Mouse (Mus musculus) limb, embryonic 12.5 days (tissue): ENCODE results near the gene Ephx3. TPM values are rescaled to one million over a fixed set of nuclear protein-coding genes. Genes with fewer than 3 reads are reported as not detected.
A peak's percentile ranks its signal among the peaks of the same experiment; 100 is the strongest.

Experiments used
- ATAC-seq: fragments of 200-750 bp; cut with Nextera tagmentation; 2 replicates; pipeline ENCODE4 v1.8.0; 2017; ENCODE audit warnings: low read depth, moderate TSS enrichment; ENCODE audit not compliant: insufficient number of reproducible peaks, insufficient read depth, low FRiP score, low TSS enrichment
- H3K27ac ChIP-seq: fragments of 300-500 bp; sonication (generic); 2 replicates; pipeline ENCODE4 v1.5.1; 2016; ENCODE audit warnings: mild to moderate bottlenecking, moderate library complexity
- H3K27me3 ChIP-seq: fragments of 300-500 bp; sonication (generic); 2 replicates; pipeline ENCODE4 v1.6.1; 2016; ENCODE audit warnings: mild to moderate bottlenecking, moderate library complexity
- H3K36me3 ChIP-seq: fragments of 300-500 bp; sonication (generic); 2 replicates; pipeline ENCODE4 v1.6.1; 2016; ENCODE audit warnings: mild to moderate bottlenecking, moderate library complexity
- H3K4me1 ChIP-seq: fragments of 300-500 bp; sonication (generic); replicated peaks from 2 replicates; pipeline ENCODE4 v1.6.1; 2016
- H3K4me2 ChIP-seq: fragments of 300-500 bp; sonication (generic); 2 replicates; pipeline ENCODE4 v1.6.1; 2016; ENCODE audit warnings: mild to moderate bottlenecking, moderate library complexity
- H3K4me3 ChIP-seq: fragments of 300-500 bp; sonication (generic); replicated peaks from 2 replicates; pipeline ENCODE4 v1.5.1; 2016; ENCODE audit warnings: mild to moderate bottlenecking
- H3K9ac ChIP-seq: fragments of 300-500 bp; sonication (generic); replicated peaks from 2 replicates; pipeline ENCODE4 v1.6.1; 2016; ENCODE audit warnings: mild to moderate bottlenecking, moderate library complexity
- H3K9me3 ChIP-seq: fragments of 300-500 bp; sonication (generic); 2 replicates; pipeline ENCODE4 v1.6.1; 2016; ENCODE audit warnings: mild to moderate bottlenecking, moderate library complexity
- WGBS: fragments of 180-500 bp; shearing (Covaris S2); methylation state at CpG from one replicate; pipeline ENCODE4 v1.1.7; 2016; 5-methylcytosine and 5-hydroxymethylcytosine counted together
- polyA plus RNA-seq: library from polyadenylated mRNA; unstranded; fragments of >200 nt; fragmentation: Nextera tagmentation; extraction: Ambion mirVana; gene quantifications from 2 replicates; pipeline ENCODE4 v1.2.1, GENCODE M21; 2016

Ephx3 gene
- polyA plus RNA-seq, 1 experiment from 2014 or later: not detected

DNA sequence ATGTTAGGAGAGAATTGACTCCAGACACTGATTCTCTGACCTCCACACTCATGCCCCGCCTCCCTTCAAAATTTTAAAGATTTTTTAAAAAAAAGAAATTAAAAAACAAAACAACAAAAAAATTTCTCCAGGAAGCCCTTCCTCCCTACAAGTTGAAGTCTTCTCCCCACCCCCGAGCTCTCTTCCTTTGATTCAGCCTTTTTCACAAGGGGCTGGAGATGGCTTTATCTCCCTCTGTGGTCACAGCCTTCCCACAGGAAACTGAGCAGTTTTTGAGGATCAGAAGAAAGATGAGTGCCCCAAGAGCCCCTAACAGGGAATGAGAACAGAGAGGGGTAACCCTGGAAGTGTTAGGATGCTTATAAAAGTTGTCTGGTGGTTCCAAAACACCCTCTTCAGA is 16.9 kb downstream of the Ephx3 start:
- Histone ChIP-seq H3K4me1 (0 out of 2 replicates have a peak, but pooled peaks cover 3% of the 10 kb centered on the region), H3K9me3 (no peaks in the 10 kb centered on the region), H3K4me3 (no peak overlapping the region), H3K4me2 (no peak overlapping the region), H3K27me3 (no peaks in the 10 kb centered on the region), H3K9ac (no peak overlapping the region), H3K36me3 (no peaks in the 10 kb centered on the region), H3K27ac (no peak overlapping the region)
- WGBS: 79% methylated on average over 2 of the region's 2 CpGs
- ATAC-seq: no peak

DNA sequence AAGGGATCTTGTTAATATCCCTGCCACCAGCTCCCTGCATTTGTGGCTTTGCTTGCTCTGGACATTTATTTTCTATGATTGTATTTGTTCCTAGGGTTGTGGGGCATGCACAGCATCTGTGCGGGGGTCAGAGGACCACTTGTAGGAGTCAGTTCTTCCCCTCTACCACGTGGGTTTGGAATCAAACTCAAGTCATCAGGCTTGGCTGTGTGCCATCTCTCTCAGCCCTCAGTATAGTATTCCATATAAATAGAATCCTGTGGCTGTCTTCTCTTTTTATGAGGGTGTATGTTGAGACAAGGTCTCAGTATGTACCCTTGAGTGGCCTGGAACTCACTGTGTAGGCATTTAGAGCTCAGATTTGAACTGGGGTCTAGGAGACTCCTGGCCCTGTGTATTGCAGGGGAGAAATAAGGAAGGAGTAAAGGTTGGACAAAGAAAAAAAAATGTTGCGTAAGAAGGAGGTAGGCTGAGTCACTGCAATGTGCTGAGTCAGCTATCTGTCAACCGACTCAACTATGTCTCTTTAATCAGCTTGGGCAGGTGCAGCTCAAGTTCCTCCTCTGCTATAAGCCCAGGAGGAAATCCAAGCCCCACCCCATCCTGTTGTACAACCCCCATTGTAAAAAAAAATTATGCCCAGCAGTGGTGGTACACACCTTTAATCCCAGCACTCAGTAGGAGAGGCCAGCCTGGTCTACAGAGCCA is 19.7 kb downstream of the Ephx3 start:
- H3K27me3 ChIP-seq: no peaks in the 10 kb centered on the region
- no peak overlapping the region for H3K4me3 ChIP-seq
- H3K27ac ChIP-seq: no peak overlapping the region
- H3K36me3 ChIP-seq: no peaks in the 10 kb centered on the region
- 73% methylated on average over 4 of the region's 4 CpGs for WGBS
- no peak overlapping the region for H3K4me2 ChIP-seq
- no peak for ATAC-seq
- H3K4me1 ChIP-seq: peaks cover 19% of the 10 kb centered on the region
- no peak overlapping the region for H3K9ac ChIP-seq
- H3K9me3 ChIP-seq: no peaks in the 10 kb centered on the region

DNA sequence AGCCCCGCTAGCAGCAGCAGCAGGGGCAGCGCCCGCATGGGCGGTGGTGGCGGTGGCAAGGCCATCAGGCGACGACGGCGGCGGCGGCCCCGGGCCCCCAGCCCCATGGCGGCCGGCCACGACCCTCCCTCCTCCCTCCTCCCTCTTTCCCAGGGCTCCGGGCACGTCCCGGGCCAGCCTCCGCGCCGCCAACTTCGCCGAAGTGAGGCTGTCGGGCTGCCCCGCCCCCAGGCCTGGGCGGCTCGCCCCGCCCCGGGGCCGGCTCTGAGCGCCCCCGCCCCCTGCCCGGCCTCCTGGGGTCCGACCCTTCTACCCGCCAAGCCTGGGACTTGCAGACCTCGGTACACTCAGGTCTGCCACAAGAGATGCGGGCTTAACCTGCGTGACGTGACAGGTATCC is 22.7 kb downstream of the Ephx3 start, which contains the start of gene Notch3:
TSS of gene Notch3 (minus strand) at position 166 of the 400 bp plus-strand sequence.
- ATAC-seq: peak; percentile 44
- H3K27ac ChIP-seq: peak within 1 kb of the TSS; percentile 95
- 0% methylated on average over 27 of the region's 39 CpGs for WGBS
- H3K4me2 ChIP-seq: peak within 1 kb of the TSS; percentile 84
- H3K4me3 ChIP-seq: peak within 1 kb of the TSS; percentile 77
- peak within 1 kb of the TSS; percentile 86 for H3K9ac ChIP-seq
- peaks cover 49% of the 10 kb centered on the region for H3K4me1 ChIP-seq
- H3K9me3 ChIP-seq: no peaks in the 10 kb centered on the region
- peaks cover 5% of the 10 kb centered on the region; the same call in 1 of the 2 replicates for H3K27me3 ChIP-seq
- H3K36me3 ChIP-seq: no peaks in the 10 kb centered on the region

DNA sequence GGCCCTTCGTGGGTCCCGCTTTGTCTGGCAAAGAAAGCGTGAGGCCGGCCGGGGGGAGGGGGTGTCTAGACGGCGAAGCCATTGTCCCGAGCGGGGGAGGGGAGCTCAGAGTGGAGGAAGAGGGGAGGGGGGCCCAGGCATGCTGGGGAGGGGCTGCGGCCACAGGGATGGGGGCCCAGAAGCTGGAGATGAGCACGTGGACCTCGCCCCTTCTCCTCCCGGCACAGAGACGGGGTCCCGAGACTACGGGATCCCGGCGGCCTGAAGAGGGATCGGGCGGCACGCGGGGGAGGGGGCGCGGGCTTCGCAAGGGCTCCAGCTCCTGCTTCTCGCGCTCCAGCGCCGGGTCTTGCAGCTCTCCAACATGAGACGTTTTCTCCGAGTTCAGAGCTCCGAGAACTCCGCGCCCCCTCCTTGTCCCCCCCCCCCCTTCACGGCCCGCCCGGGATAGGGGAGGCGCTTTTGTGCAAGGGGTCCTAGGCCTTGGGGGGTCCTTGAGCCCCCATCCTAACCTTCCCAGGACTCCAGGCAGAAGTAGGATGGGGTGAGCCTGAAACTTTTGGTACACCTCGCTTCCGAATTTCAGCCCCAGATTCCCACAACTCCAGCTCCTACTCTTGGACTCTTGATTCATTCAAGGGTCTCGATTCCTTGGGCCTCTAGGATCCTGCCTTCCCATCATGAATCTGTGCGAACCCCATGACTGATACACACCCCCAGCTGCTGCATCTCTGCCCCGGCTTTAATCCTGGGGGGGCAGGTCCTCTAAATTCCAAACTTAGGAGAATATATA is 23.4 kb downstream of the Ephx3 start:
- peaks cover 49% of the 10 kb centered on the region for H3K4me1 ChIP-seq

DNA sequence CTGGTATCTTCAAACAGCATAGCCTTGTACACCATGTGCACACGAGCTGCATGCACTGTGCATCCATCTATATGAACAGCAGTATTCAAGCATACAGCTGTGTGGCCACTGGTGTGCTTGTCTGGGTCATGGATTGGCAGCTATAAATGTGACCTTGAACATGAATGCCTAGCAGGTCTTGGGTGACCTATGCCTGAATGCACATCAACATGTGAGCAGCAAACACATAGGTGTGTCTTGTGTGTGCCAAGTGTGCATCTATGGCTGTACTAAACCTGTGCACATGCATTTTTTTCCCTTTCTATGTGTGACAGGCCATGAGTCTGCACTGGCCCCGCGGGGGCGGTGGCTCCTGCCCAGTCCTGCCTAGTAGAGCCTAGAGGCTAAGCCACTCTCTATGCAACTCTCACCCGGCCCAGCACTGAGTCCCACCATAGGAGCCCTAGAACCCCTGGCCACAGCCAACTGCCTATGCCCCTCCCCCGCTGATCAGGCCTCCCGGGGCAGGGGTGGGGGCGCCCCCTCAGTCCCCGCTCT is 24.0 kb downstream of the Ephx3 start:
- Histone ChIP-seq H3K4me1 (peaks cover 49% of the 10 kb centered on the region), H3K36me3 (peaks cover 10% of the 10 kb centered on the region; the same call in 1 of the 2 replicates), H3K9me3 (no peaks in the 10 kb centered on the region), H3K4me3 (peak overlapping the region; percentile 77), H3K9ac (peak overlapping the region; percentile 86), H3K27me3 (peaks cover 5% of the 10 kb centered on the region; the same call in 1 of the 2 replicates), H3K4me2 (peak overlapping the region; percentile 84), H3K27ac (peak overlapping the region; percentile 95)
- ATAC-seq: peak; percentile 72
- 5% methylated on average over 9 of the region's 9 CpGs for WGBS

More for the DNA sequence above, 23.4 kb downstream of the Ephx3 start:
- peak overlapping the region; percentile 86 for H3K9ac ChIP-seq
- H3K27me3 ChIP-seq: peaks cover 5% of the 10 kb centered on the region; the same call in 1 of the 2 replicates
- H3K27ac ChIP-seq: peak overlapping the region; percentile 95
- H3K4me3 ChIP-seq: peak overlapping the region; percentile 77
- WGBS: under 1% methylated on average over 34 of the region's 43 CpGs
- peak; percentile 38 for ATAC-seq
- peaks cover 3% of the 10 kb centered on the region; the same call in 1 of the 2 replicates for H3K36me3 ChIP-seq
- no peaks in the 10 kb centered on the region for H3K9me3 ChIP-seq
- H3K4me2 ChIP-seq: peak overlapping the region; percentile 84

DNA sequence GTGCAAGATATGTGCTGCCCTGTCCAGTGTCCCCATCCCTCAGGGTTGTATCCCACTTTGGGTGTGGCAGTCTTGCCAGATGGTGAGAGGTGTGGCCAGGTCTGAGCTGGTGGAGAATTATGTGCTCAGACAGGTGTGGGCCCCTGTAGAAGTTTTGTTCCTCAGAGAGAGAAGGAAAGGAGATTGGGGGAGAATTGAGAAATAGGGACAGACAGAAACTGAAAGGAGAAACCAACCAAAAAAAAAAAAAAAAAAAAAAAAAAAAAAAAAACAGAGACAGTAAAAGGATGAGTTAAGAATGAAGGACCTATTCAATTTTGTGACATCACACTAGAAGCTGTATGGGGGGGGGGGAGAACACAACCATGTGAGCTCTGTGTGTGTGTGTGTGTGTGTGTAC is 24.6 kb downstream of the Ephx3 start:
- H3K9me3 ChIP-seq: no peaks in the 10 kb centered on the region
- no peak overlapping the region for H3K9ac ChIP-seq
- peaks cover 5% of the 10 kb centered on the region; the same call in 1 of the 2 replicates for H3K27me3 ChIP-seq
- H3K27ac ChIP-seq: peak overlapping the region; percentile 95; the same call in 1 of the 2 replicates
- H3K4me3 ChIP-seq: 0 out of 2 replicates have a peak overlapping the region, but pooled peaks have one; percentile 77
- peaks cover 49% of the 10 kb centered on the region for H3K4me1 ChIP-seq
- ATAC-seq: no peak
- H3K4me2 ChIP-seq: peak overlapping the region; percentile 84
- H3K36me3 ChIP-seq: peaks cover 11% of the 10 kb centered on the region; the same call in 1 of the 2 replicates

DNA sequence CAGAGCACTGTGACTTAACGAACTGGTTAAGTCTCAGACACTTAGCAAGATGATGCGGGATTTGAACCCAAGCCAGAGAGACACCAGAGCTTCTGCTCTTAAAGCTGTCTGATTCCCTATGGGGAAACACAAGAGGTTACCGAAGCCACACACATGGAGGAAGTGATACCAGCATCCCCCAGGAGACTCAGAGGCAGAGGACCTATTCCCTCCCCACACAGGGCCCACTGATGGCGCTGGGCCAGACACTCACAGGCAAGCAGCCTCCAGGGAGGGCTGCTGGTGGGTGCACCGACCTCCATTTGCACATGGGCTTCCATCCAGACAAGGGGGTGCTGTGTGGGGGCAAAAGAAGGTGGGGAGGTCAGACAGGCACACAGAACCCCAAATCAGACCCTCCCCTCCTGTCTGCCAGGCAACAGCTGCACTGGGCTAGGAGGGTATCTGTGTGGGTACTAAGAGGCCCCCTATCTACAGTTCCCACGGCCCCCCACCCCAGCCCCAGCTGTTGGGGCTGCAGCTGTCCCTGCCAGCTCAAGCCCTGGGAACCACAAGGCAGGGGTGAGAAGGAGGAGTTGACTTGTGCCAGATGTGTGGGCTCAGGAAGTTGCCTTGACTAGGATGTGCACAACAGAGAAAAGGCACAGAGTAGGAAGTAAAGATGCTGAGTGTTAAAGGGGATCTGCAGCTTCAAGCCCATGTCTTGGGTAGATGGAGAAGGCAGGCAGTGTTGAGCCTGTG is 25.3 kb downstream of the Ephx3 start:
- Histone ChIP-seq H3K9ac (no peak overlapping the region), H3K27ac (no peak overlapping the region), H3K4me2 (0 out of 2 replicates have a peak overlapping the region, but pooled peaks have one; percentile 8), H3K27me3 (peaks cover 5% of the 10 kb centered on the region; the same call in 1 of the 2 replicates), H3K9me3 (no peaks in the 10 kb centered on the region), H3K4me3 (no peak overlapping the region), H3K36me3 (peaks cover 11% of the 10 kb centered on the region; the same call in 1 of the 2 replicates), H3K4me1 (peaks cover 49% of the 10 kb centered on the region)
- ATAC-seq: no peak
- WGBS: 61% methylated on average over 6 of the region's 6 CpGs

DNA sequence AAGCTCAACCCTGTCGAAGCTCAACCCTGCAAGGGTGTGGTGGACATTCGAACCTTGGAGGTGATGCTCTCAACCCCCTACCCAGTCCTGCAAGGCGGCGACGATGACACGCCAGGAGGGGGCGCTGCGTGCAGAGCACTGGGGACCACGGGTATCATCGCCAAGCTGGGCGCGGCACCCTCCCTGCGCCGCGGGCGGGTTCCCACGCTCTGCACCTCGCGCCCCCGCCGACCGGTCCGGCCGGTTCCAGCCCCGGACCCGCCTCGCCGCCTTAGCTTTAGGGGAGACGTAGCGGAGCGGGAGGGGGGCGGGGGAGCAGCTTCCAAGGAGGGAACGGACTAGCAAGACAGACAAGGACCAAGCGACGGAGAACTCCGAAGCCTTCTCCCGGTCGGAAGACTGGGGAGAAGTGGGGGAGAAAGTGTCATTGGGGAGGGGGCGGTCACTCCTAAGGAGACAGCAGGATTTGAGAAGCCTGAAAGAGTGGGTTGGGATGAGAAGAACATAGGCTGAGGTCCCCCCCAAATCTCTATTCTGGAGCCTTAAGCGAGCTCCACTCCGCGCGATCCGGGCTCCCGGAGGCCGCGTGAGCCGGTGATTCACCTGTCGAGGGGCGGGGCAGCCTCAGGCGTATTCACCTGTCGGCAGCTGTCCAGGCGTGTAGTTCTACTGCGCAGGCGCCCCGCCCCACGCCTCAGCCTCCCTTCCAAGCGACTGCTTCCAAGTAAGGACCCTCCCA is 27.1 kb downstream of the Ephx3 start:
- 3% methylated on average over 58 of the region's 58 CpGs for WGBS
- ATAC-seq: no peak; the same call in 1 of the 2 replicates
- peaks cover 43% of the 10 kb centered on the region for H3K4me1 ChIP-seq
- peak overlapping the region; percentile 45 for H3K4me3 ChIP-seq
- no peak overlapping the region for H3K27ac ChIP-seq
- peak overlapping the region; percentile 55 for H3K9ac ChIP-seq
- H3K36me3 ChIP-seq: peaks cover 27% of the 10 kb centered on the region
- peaks cover 5% of the 10 kb centered on the region; the same call in 1 of the 2 replicates for H3K27me3 ChIP-seq
- no peaks in the 10 kb centered on the region for H3K9me3 ChIP-seq
- H3K4me2 ChIP-seq: peak overlapping the region; percentile 85

DNA sequence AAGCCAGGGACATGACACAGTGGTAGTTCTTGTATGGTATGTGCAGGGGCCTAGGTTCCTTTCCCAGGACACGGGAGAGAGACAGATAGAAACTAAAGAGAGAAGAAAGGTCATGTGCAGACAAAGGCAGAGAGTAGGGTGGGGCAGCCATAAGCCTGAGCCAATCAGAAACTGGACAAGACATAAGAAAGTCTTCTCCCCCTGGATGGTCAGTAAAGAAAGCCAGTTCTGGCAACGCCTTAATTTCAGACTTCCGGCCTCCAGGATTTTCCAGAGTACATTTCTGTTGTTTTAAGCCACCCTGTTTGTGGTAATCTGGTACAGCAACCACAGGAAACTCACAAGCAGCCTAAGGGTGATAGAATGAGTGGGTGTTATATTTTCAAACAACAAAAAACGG is 28.5 kb downstream of the Ephx3 start:
- H3K9ac ChIP-seq: no peak overlapping the region
- H3K4me2 ChIP-seq: no peak overlapping the region
- no peaks in the 10 kb centered on the region for H3K9me3 ChIP-seq
- H3K4me1 ChIP-seq: peaks cover 38% of the 10 kb centered on the region
- no peak for ATAC-seq
- 87% methylated on average over 4 of the region's 4 CpGs for WGBS
- H3K27ac ChIP-seq: no peak overlapping the region
- peaks cover 5% of the 10 kb centered on the region; the same call in 1 of the 2 replicates for H3K27me3 ChIP-seq
- H3K36me3 ChIP-seq: peaks cover 39% of the 10 kb centered on the region
- H3K4me3 ChIP-seq: no peak overlapping the region

DNA sequence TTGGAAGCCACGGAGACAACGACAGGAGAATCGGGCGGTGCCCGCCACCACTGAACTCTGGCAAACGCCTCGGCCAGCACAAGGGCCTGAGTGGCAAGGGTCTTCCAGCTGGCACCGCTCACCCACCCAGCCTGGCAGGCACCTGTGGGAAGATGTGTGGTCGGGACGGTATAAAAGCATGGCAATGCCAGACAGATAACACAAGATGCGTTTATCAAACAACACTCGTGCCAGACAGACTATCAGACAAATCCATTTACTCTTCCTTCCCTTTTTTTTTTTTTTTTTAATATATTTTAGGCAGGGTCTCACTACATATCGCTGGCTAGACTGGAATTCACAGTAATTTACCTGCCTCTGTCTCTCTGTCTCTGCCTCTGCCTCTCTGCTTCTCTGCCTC is 30.5 kb downstream of the Ephx3 start:
- Histone ChIP-seq H3K9me3 (no peaks in the 10 kb centered on the region), H3K9ac (no peak overlapping the region), H3K27ac (no peak overlapping the region), H3K4me3 (no peak overlapping the region), H3K4me1 (peaks cover 22% of the 10 kb centered on the region), H3K4me2 (no peak overlapping the region), H3K27me3 (peaks cover 5% of the 10 kb centered on the region; the same call in 1 of the 2 replicates), H3K36me3 (peaks cover 60% of the 10 kb centered on the region)
- no peak for ATAC-seq
- WGBS: 95% methylated on average over 13 of the region's 13 CpGs
